Mouse (Mus musculus): ENCODE measurements around the gene Ipo11.

- TF ChIP-seq TCF12 (IDR thresholded peaks at IDR 0.05; ENCODE audit: low read depth, low read length) (no peak), CTCF (conservative IDR thresholded peaks at IDR 0.05 in 1 of 2, IDR thresholded peaks at IDR 0.05 in 1 of 2; ENCODE audit: low read depth in 2 of 2, low read length in 2 of 2) (no peak), POLR2AphosphoS2 (IDR thresholded peaks at IDR 0.05; ENCODE audit: low read depth, low read length) (no peak), POLR2A (IDR thresholded peaks at IDR 0.05; ENCODE audit: low read depth, low read length) (no peak), EP300 (IDR thresholded peaks at IDR 0.05; ENCODE audit: low read length) (no peak), JUND (conservative IDR thresholded peaks at IDR 0.05; ENCODE audit: low read depth, low read length) (no peak), IRF4 (IDR thresholded peaks at IDR 0.05; ENCODE audit: low read depth, low read length) (no peak)
These were observed 18.1 kb upstream of the Ipo11 start for GRCm38 (mm10) chr13:106954880-106955279.
